In the genomic region with DNA sequence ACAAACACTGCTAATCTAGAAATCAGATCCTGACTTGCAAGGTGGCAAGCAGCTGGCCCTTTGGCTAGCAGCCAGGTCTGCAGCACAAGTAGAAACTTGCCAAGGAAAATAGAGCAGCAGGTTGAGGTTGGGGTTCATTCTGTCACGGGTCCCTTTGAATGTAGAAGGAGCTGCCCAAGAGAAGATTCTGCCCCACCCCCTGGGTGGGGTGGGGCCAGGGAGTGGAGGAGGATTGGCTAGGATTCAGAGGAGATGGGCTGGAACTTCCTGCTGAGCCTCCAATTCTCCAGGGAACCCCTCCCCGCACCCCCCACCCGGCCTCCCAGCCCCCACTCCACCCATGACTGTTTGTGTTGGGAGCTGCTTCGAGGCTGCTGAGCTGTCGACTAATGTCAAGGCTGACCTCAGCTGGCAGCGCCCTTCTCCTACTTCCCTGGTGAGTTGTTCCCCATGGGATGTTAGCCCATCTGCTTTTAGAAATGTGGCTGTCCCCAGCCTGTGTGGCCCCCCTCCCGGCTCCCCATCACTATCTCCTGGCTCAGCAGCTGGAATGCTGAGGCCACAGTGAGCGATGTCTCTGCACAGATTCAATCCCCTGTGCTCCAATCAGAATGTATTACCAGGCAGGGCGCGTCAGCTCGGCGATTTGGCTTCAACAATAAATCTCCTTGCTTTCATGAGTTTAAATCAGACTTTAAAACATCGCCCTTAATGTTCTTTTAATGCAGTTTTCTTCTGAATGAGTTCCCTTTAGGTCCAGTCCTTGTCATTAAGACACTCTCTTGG, we compare ENCODE assay signal across 8 mouse cellular contexts.
A peak's percentile ranks its signal among the peaks of the same experiment; 100 is the strongest.
DNase-seq lines count a peak whose midpoint lies in the region; ATAC-seq lines count a peak whose summit lies in the region.

No protein-coding gene starts in this region.

- DNase-seq in right cerebral cortex, postnatal 4 days, result peak; percentile 19
- DNase-seq in right cerebral cortex, postnatal 36 days (ENCODE audit: low spot score in 2 of 2), result no peak
- peak; percentile 26 to 32 for DNase-seq in heart, postnatal 14 days
- peak; percentile 71 to 80 for DNase-seq in kidney, postnatal 4 days
- DNase-seq in yolk sac, embryonic 10.5 days (ENCODE audit: low spot score), result peak; percentile 71
- DNase-seq in spleen, adult 12 weeks (ENCODE audit: low spot score), result no peak

- ATAC-seq in embryonic facial prominence, embryonic 13.5 days (ENCODE audit: insufficient number of reproducible peaks, insufficient read depth, low FRiP score, low TSS enrichment, low read depth), result peak; percentile 69
- ATAC-seq in midbrain, embryonic 13.5 days, result peak; percentile 72

- peak overlapping the region; percentile 55 for H3K9ac ChIP-seq in embryonic facial prominence, embryonic 13.5 days
- H3K9ac ChIP-seq in midbrain, embryonic 13.5 days (replicated peaks), result peak overlapping the region; percentile 49; the same call in 1 of the 2 replicates

- peak overlapping the region; percentile 63 for H3K4me2 ChIP-seq in embryonic facial prominence, embryonic 13.5 days
- peak overlapping the region; percentile 51 for H3K4me2 ChIP-seq in midbrain, embryonic 13.5 days (replicated peaks)

- no peaks in the 10 kb centered on the region for H3K36me3 ChIP-seq in embryonic facial prominence, embryonic 13.5 days
- H3K36me3 ChIP-seq in midbrain, embryonic 13.5 days, result no peaks in the 10 kb centered on the region

- no peaks in the 10 kb centered on the region for H3K9me3 ChIP-seq in embryonic facial prominence, embryonic 13.5 days
- H3K9me3 ChIP-seq in midbrain, embryonic 13.5 days, result no peaks in the 10 kb centered on the region

- WGBS in embryonic facial prominence, embryonic 13.5 days, result 2% methylated on average over 13 of the region's 13 CpGs
- WGBS in midbrain, embryonic 13.5 days, result 3% methylated on average over 13 of the region's 13 CpGs

- H3K27ac ChIP-seq in embryonic facial prominence, embryonic 13.5 days, result no peak overlapping the region
- H3K27ac ChIP-seq in midbrain, embryonic 13.5 days, result 0 out of 2 replicates have a peak overlapping the region, but pooled peaks have one; percentile 19

- intact Hi-C loops in heart, postnatal 14 days (cut with DNase I), result loop anchor here (10.0 kb wide), 1 partner anchor 265 kb away; no protein-coding TSS in a partner anchor

- H3K4me1 ChIP-seq in embryonic facial prominence, embryonic 13.5 days, result peaks cover 14% of the 10 kb centered on the region
- H3K4me1 ChIP-seq in midbrain, embryonic 13.5 days (replicated peaks), result peaks cover 27% of the 10 kb centered on the region

- H3K27me3 ChIP-seq in embryonic facial prominence, embryonic 13.5 days, result peaks cover 36% of the 10 kb centered on the region
- H3K27me3 ChIP-seq in midbrain, embryonic 13.5 days, result peaks cover 7% of the 10 kb centered on the region; the same call in 1 of the 2 replicates

- H3K4me3 ChIP-seq in embryonic facial prominence, embryonic 13.5 days, result peak overlapping the region; percentile 30
- peak overlapping the region; percentile 16 for H3K4me3 ChIP-seq in midbrain, embryonic 13.5 days (replicated peaks)

Comparison
In these comparisons a context has a peak if more than half of its experiments do, and no peak if none do; other contexts are left out.
1. DNase-seq: peak in right cerebral cortex, postnatal 4 days (single experiment), heart, postnatal 14 days (2 of 2), kidney, postnatal 4 days (2 of 2) and yolk sac, embryonic 10.5 days (single experiment); none in right cerebral cortex, postnatal 36 days (0 of 2) and spleen, adult 12 weeks (single experiment).